Mouse (Mus musculus) MEL (cell line): Measurements from ENCODE around the gene Hnrnpl.

Source experiments
- MAX ChIP-seq: IDR thresholded peaks from 2 replicates; pipeline ENCODE4 v1.6.1; 2011; ENCODE audit warnings: low read length, improper control_type of control experiment
- POLR2A ChIP-seq, 2 experiments: IDR thresholded peaks; 2 replicates each; pipeline ENCODE4 v1.6.1; 2011 to 2012; ENCODE audit warnings: low read length in 2 of 2, mild to moderate bottlenecking in 2 of 2, control low read depth in 1 of 2, improper control_type of control experiment in 1 of 2, low read depth in 1 of 2, moderate library complexity in 1 of 2; ENCODE audit not compliant: control insufficient read depth in 1 of 2, insufficient read depth in 1 of 2, poor library complexity in 1 of 2

GRCm38 (mm10) chr7:28831411-28832125, 23.2 kb downstream of the Hnrnpl start:
- TF ChIP-seq POLR2A (IDR thresholded peaks at IDR 0.05; ENCODE audit: control insufficient read depth in 1 of 2, insufficient read depth in 1 of 2, low read depth in 1 of 2, low read length in 2 of 2, poor library complexity in 1 of 2) = no peak
- TF ChIP-seq MAX = no peak
